Mouse (Mus musculus): Measurements from ENCODE around the gene Ccnt2. TPM values are rescaled to one million over a fixed set of nuclear protein-coding genes. Genes with fewer than 3 reads are reported as not detected.

The Ccnt2 gene
- polyA plus RNA-seq, 1 experiment from 2014 or later = 92.2 TPM

DNA sequence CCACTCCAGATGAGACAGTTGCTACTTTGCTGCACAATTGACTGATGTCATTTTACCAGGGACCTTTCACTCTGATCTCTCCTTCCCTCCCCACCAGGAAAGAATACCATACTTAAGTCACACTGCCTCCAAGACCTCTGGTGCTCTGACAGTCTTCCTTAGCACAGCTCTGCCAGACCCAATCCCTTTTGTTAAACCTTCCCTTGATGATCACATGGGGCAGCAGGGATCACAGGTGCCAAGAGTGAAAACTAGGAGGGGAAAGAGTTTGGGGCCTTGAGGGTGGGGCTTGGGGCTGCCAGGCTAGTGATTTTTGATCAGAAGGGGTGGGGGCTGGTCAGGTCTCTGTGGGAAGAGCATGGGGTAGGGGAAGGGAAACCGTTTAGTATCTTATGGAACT, 22.8 kb downstream of the Ccnt2 start:
- Histone ChIP-seq H3K27me3 (ENCODE audit: low read depth, poor library complexity, severe bottlenecking) (no peaks in the 10 kb centered on the region), H3K27ac (replicated peaks) (no peak overlapping the region), H3K4me3 (no peak overlapping the region), H3K9me3 (replicated peaks) (no peaks in the 10 kb centered on the region), H3K36me3 (peaks cover 76% of the 10 kb centered on the region), H3K4me1 (no peaks in the 10 kb centered on the region)
- 86% methylated on average over 1 of the region's 1 CpGs for WGBS
- no peak for DNase-seq (ENCODE audit: low spot score)

DNA sequence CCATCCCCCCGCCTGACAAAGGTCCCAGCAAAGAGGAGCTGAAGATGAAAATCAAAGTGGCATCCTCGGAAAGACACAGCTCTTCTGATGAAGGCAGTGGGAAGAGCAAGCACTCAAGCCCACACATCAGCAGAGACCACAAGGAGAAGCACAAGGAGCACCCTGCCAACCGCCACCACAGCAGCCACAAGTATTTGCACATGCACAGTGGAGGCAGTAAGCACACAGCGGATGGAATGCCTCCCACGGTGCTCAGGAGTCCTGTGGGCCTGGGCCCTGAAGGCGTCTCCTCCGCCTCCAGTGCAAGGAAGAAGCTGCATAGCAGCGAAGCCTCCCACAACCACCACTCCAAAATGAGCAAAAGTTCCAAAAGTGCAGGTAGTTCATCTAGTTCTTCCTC, 29.0 kb downstream of the Ccnt2 start:
- no peak for DNase-seq (ENCODE audit: low spot score)
- H3K27ac ChIP-seq (replicated peaks) = no peak overlapping the region
- H3K36me3 ChIP-seq = peaks cover 89% of the 10 kb centered on the region
- H3K4me3 ChIP-seq = no peak overlapping the region
- no peaks in the 10 kb centered on the region for H3K9me3 ChIP-seq (replicated peaks)
- H3K4me1 ChIP-seq = no peaks in the 10 kb centered on the region
- H3K27me3 ChIP-seq (ENCODE audit: low read depth, poor library complexity, severe bottlenecking) = no peaks in the 10 kb centered on the region
- WGBS = 88% methylated on average over 8 of the region's 8 CpGs

- Histone ChIP-seq H3K4me1 (peaks cover 8% of the 10 kb centered on the region; the same call in 1 of the 2 replicates), H3K4me3 (no peak overlapping the region), H3K9me3 (replicated peaks) (no peaks in the 10 kb centered on the region), H3K36me3 (peaks cover 41% of the 10 kb centered on the region), H3K27ac (replicated peaks) (no peak overlapping the region), H3K27me3 (ENCODE audit: low read depth, poor library complexity, severe bottlenecking) (no peaks in the 10 kb centered on the region)
- WGBS = 95% methylated on average over 7 of the region's 7 CpGs
- DNase-seq (ENCODE audit: low spot score) = no peak
Measured at GRCm38 (mm10) chr1:127808671-127809070, 34.7 kb downstream of the Ccnt2 start.

GRCm38 (mm10) chr1:127812929-127813328, 39.0 kb downstream of the Ccnt2 start:
- Histone ChIP-seq H3K4me3 (no peak overlapping the region), H3K27me3 (ENCODE audit: low read depth, poor library complexity, severe bottlenecking) (no peaks in the 10 kb centered on the region), H3K36me3 (0 out of 2 replicates have a peak, but pooled peaks cover 3% of the 10 kb centered on the region), H3K27ac (replicated peaks) (no peak overlapping the region), H3K4me1 (peaks cover 8% of the 10 kb centered on the region; the same call in 1 of the 2 replicates), H3K9me3 (replicated peaks) (no peaks in the 10 kb centered on the region)
- 69% methylated on average over 7 of the region's 7 CpGs for WGBS
- no peak for DNase-seq (ENCODE audit: low spot score)

- no peak for DNase-seq (ENCODE audit: low spot score)
- Histone ChIP-seq H3K4me3 (no peak overlapping the region), H3K9me3 (replicated peaks) (no peaks in the 10 kb centered on the region), H3K27ac (replicated peaks) (no peak overlapping the region), H3K36me3 (no peaks in the 10 kb centered on the region), H3K27me3 (ENCODE audit: low read depth, poor library complexity, severe bottlenecking) (no peaks in the 10 kb centered on the region), H3K4me1 (peaks cover 8% of the 10 kb centered on the region; the same call in 1 of the 2 replicates)
- WGBS = 92% methylated on average over 6 of the region's 6 CpGs
Measured at GRCm38 (mm10) chr1:127816381-127816780, 42.4 kb downstream of the Ccnt2 start.

GRCm38 (mm10) chr1:127827325-127827724, 53.4 kb downstream of the Ccnt2 start:
- Histone ChIP-seq H3K9me3 (replicated peaks) (no peaks in the 10 kb centered on the region), H3K36me3 (no peaks in the 10 kb centered on the region), H3K4me3 (no peak overlapping the region), H3K27ac (replicated peaks) (no peak overlapping the region), H3K4me1 (no peaks in the 10 kb centered on the region), H3K27me3 (ENCODE audit: low read depth, poor library complexity, severe bottlenecking) (no peaks in the 10 kb centered on the region)
- 23% methylated on average over 2 of the region's 2 CpGs for WGBS
- no peak for DNase-seq (ENCODE audit: low spot score)

DNA sequence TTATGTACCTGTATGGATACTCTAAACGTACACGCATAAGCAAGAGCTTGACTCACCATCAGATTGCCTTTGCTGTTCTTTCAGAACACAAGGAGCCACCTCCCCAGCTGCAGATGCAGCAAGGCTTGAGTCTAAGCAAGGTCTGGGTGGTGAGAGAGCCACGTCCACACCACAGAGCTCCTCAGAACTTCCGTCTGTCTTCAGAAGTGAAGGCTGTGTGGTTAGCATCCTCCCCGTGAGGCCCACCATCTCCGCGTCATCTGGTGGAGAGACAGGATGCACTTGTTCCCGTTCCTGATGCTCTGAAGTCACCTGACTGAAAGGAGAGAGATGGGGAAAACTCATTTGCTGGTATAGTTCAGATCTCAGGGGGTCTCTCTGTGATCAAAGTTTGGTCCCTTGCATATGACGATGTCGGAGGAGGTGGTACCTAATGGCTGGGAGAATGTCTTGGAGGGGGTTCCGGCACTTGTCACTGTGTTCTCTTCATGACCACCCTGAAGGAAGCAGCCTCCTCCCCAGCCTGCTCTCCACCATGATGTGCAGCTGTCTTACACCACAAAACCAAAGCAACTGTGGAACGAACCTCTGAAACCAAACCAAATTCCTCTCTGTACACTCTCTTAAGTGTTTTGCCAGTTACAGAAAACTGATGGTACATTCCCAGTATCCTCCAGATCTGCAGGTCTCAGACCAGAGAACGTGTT, 56.4 kb downstream of the Ccnt2 start:
- no peaks in the 10 kb centered on the region for H3K27me3 ChIP-seq (ENCODE audit: low read depth, poor library complexity, severe bottlenecking)
- H3K4me1 ChIP-seq = peaks cover 2% of the 10 kb centered on the region; the same call in 1 of the 2 replicates
- H3K27ac ChIP-seq (replicated peaks) = no peak overlapping the region
- no peak for DNase-seq (ENCODE audit: low spot score)
- H3K36me3 ChIP-seq = no peaks in the 10 kb centered on the region
- no peak overlapping the region for H3K4me3 ChIP-seq
- 90% methylated on average over 13 of the region's 13 CpGs for WGBS
- no peaks in the 10 kb centered on the region for H3K9me3 ChIP-seq (replicated peaks)

GRCm38 (mm10) chr1:127833714-127834113, 59.8 kb downstream of the Ccnt2 start:
- DNase-seq (ENCODE audit: low spot score) = no peak
- 75% methylated on average over 2 of the region's 2 CpGs for WGBS
- H3K4me3 ChIP-seq = no peak overlapping the region

GRCm38 (mm10) chr1:127834202-127834601, 60.2 kb downstream of the Ccnt2 start:
- no peak for DNase-seq (ENCODE audit: low spot score)
- no peak overlapping the region for H3K4me3 ChIP-seq
- H3K27me3 ChIP-seq (ENCODE audit: low read depth, poor library complexity, severe bottlenecking) = no peaks in the 10 kb centered on the region
- H3K36me3 ChIP-seq = no peaks in the 10 kb centered on the region
- 74% methylated on average over 4 of the region's 4 CpGs for WGBS
- no peaks in the 10 kb centered on the region for H3K9me3 ChIP-seq (replicated peaks)
- H3K27ac ChIP-seq (replicated peaks) = no peak overlapping the region
- H3K4me1 ChIP-seq = peaks cover 6% of the 10 kb centered on the region; the same call in 1 of the 2 replicates

More at GRCm38 (mm10) chr1:127833714-127834113, 59.8 kb downstream of the Ccnt2 start:
- H3K36me3 ChIP-seq = no peaks in the 10 kb centered on the region
- peaks cover 6% of the 10 kb centered on the region; the same call in 1 of the 2 replicates for H3K4me1 ChIP-seq
- H3K9me3 ChIP-seq (replicated peaks) = no peaks in the 10 kb centered on the region
- H3K27me3 ChIP-seq (ENCODE audit: low read depth, poor library complexity, severe bottlenecking) = no peaks in the 10 kb centered on the region
- H3K27ac ChIP-seq (replicated peaks) = no peak overlapping the region

GRCm38 (mm10) chr1:127836619-127837018, 62.7 kb downstream of the Ccnt2 start:
- H3K27ac ChIP-seq (replicated peaks) = no peak overlapping the region
- H3K4me3 ChIP-seq = no peak overlapping the region
- no peaks in the 10 kb centered on the region for H3K9me3 ChIP-seq (replicated peaks)
- 79% methylated on average over 4 of the region's 4 CpGs for WGBS
- peaks cover 6% of the 10 kb centered on the region; the same call in 1 of the 2 replicates for H3K4me1 ChIP-seq
- no peaks in the 10 kb centered on the region for H3K27me3 ChIP-seq (ENCODE audit: low read depth, poor library complexity, severe bottlenecking)
- no peaks in the 10 kb centered on the region for H3K36me3 ChIP-seq
- DNase-seq (ENCODE audit: low spot score) = no peak

DNA sequence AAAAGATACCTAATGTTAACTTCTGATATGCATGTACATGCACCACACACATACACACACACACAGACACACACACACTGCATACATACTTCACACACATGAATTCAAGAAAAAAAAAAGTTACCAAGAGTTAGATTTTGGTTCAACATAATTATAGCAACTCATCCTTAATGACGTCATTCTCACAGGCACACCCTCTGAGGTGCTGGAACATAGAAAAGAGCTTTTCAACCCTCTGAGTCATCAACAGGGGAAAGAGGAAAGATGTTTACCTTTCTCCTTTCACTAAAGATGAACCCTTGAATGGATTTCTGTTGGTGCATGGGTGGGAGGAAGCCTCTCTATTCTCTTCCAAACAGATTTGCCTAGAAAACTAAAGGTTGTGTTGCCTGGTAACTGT, 64.6 kb downstream of the Ccnt2 start:
- H3K27ac ChIP-seq (replicated peaks) = no peak overlapping the region
- H3K36me3 ChIP-seq = no peaks in the 10 kb centered on the region
- no peak overlapping the region for H3K4me3 ChIP-seq
- no peaks in the 10 kb centered on the region for H3K9me3 ChIP-seq (replicated peaks)
- DNase-seq (ENCODE audit: low spot score) = no peak
- WGBS = 69% methylated on average over 1 of the region's 1 CpGs
- peaks cover 6% of the 10 kb centered on the region; the same call in 1 of the 2 replicates for H3K4me1 ChIP-seq
- H3K27me3 ChIP-seq (ENCODE audit: low read depth, poor library complexity, severe bottlenecking) = no peaks in the 10 kb centered on the region

- Histone ChIP-seq H3K27me3 (ENCODE audit: low read depth, poor library complexity, severe bottlenecking) (no peaks in the 10 kb centered on the region), H3K27ac (replicated peaks) (no peak overlapping the region), H3K4me3 (no peak overlapping the region), H3K36me3 (no peaks in the 10 kb centered on the region), H3K9me3 (replicated peaks) (no peaks in the 10 kb centered on the region), H3K4me1 (no peaks in the 10 kb centered on the region)
- no peak for DNase-seq (ENCODE audit: low spot score)
- WGBS = 86% methylated on average over 5 of the region's 5 CpGs
Measured at GRCm38 (mm10) chr1:127845472-127845871, 71.5 kb downstream of the Ccnt2 start.

- DNase-seq (ENCODE audit: low spot score) = no peak
- 91% methylated on average over 7 of the region's 7 CpGs for whole genome bisulfite sequencing
- H3K4me1 ChIP-seq = peaks cover 6% of the 10 kb centered on the region
- H3K27me3 ChIP-seq (ENCODE audit: low read depth, poor library complexity, severe bottlenecking) = no peaks in the 10 kb centered on the region
- no peaks in the 10 kb centered on the region for H3K36me3 ChIP-seq
- H3K9me3 ChIP-seq (replicated peaks) = peaks cover 11% of the 10 kb centered on the region; the same call in 1 of the 2 replicates
- no peak overlapping the region for H3K4me3 ChIP-seq
- no peak overlapping the region for H3K27ac ChIP-seq (replicated peaks)
Measured at GRCm38 (mm10) chr1:127850075-127850610, 76.2 kb downstream of the Ccnt2 start.

Data from midbrain, embryonic 10.5 days (tissue).